Comparison of ENCODE assay signal across 21 mouse cellular contexts in the genomic region with DNA sequence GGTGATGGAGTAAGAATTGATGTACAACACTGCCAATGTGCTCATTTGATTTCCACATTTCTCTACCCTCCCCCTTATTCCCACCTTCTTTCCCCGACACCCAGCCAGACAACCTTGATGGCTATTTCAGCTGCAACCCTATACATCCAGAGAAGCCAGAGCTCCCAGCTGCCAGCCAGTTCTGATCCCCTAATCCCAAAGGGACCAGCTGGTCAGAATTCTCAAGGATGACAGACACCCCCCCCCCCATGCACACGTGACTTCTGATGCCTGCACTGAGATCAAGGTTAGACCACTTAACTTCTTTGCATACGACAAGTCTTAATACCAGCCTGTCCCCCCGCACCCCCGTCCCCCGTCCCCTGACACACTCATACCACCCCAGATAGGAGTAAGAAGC. TPM values are rescaled to one million over a fixed set of nuclear protein-coding genes. Genes with fewer than 3 reads are reported as not detected.
DNase-seq lines count a peak whose midpoint lies in the region; ATAC-seq lines count a peak whose summit lies in the region.
"Had no signal": no experiment of that assay in that cellular context is flagged by ENCODE, and none has a peak within 500 bp of the region (broad histone marks: within the 10 kb centered on the region; RNA-seq: fewer than 3 reads in every experiment).

No protein-coding gene starts in this region.

- H3K4me2 ChIP-seq in hindbrain, embryonic 14.5 days (replicated peaks) = no peak overlapping the region
- no peak overlapping the region for H3K4me2 ChIP-seq in hindbrain, embryonic 16.5 days (ENCODE audit: low read length)
- no peak overlapping the region for H3K4me2 ChIP-seq in midbrain, embryonic 15.5 days
- H3K4me2 ChIP-seq in midbrain, embryonic 13.5 days (replicated peaks) = no peak overlapping the region
- no peak overlapping the region for H3K4me2 ChIP-seq in neural tube, embryonic 14.5 days (ENCODE audit: low read depth, low read length)
- H3K4me2 ChIP-seq: embryonic facial prominence, embryonic 12.5 days; forebrain, embryonic 13.5 days; heart, embryonic 13.5 days; hindbrain, embryonic 12.5 days had no signal

- H3K9ac ChIP-seq in hindbrain, embryonic 14.5 days = no peak overlapping the region
- no peak overlapping the region for H3K9ac ChIP-seq in hindbrain, embryonic 16.5 days (ENCODE audit: low read depth, low read length)
- H3K9ac ChIP-seq in midbrain, embryonic 15.5 days = no peak overlapping the region
- no peak overlapping the region for H3K9ac ChIP-seq in midbrain, embryonic 13.5 days (replicated peaks)
- no peak overlapping the region for H3K9ac ChIP-seq in neural tube, embryonic 14.5 days (replicated peaks; ENCODE audit: low read depth, low read length)
- H3K9ac ChIP-seq: embryonic facial prominence, embryonic 12.5 days; forebrain, embryonic 13.5 days; forebrain, postnatal 0 days; heart, embryonic 13.5 days; hindbrain, embryonic 12.5 days had no signal

- WGBS in hindbrain, embryonic 14.5 days = 72% methylated on average over 6 of the region's 6 CpGs
- 80% methylated on average over 6 of the region's 6 CpGs for WGBS in hindbrain, embryonic 16.5 days
- WGBS in midbrain, embryonic 15.5 days = 73% methylated on average over 6 of the region's 6 CpGs
- 74% methylated on average over 6 of the region's 6 CpGs for WGBS in midbrain, embryonic 13.5 days
- 71% methylated on average over 6 of the region's 6 CpGs for WGBS in neural tube, embryonic 14.5 days
- 84% methylated on average over 6 of the region's 6 CpGs for WGBS in forebrain, embryonic 10.5 days

- H3K4me1 ChIP-seq in hindbrain, embryonic 14.5 days (replicated peaks; ENCODE audit: control insufficient read depth, insufficient read depth, low read length) = peaks cover 8% of the 10 kb centered on the region; the same call in 1 of the 2 replicates
- H3K4me1 ChIP-seq in hindbrain, embryonic 16.5 days (ENCODE audit: control insufficient read depth, insufficient read depth, low read depth, low read length) = peaks cover 3% of the 10 kb centered on the region
- peaks cover 19% of the 10 kb centered on the region for H3K4me1 ChIP-seq in midbrain, embryonic 15.5 days
- H3K4me1 ChIP-seq in midbrain, embryonic 13.5 days (replicated peaks) = peaks cover 26% of the 10 kb centered on the region
- peaks cover 13% of the 10 kb centered on the region for H3K4me1 ChIP-seq in neural tube, embryonic 14.5 days (ENCODE audit: control insufficient read depth, insufficient read depth, low read length)
- 0 out of 2 replicates have a peak, but pooled peaks cover 4% of the 10 kb centered on the region for H3K4me1 ChIP-seq in forebrain, embryonic 10.5 days
- H3K4me1 ChIP-seq: heart, embryonic 13.5 days had no signal

- no peaks in the 10 kb centered on the region for H3K27me3 ChIP-seq in hindbrain, embryonic 14.5 days (ENCODE audit: control insufficient read depth, insufficient read depth, low read length)
- H3K27me3 ChIP-seq in hindbrain, embryonic 16.5 days (replicated peaks; ENCODE audit: control insufficient read depth, insufficient read depth, low read length) = no peaks in the 10 kb centered on the region
- H3K27me3 ChIP-seq in midbrain, embryonic 15.5 days (replicated peaks) = no peaks in the 10 kb centered on the region
- no peaks in the 10 kb centered on the region for H3K27me3 ChIP-seq in midbrain, embryonic 13.5 days
- H3K27me3 ChIP-seq in neural tube, embryonic 14.5 days (ENCODE audit: control insufficient read depth, insufficient read depth, low read length) = no peaks in the 10 kb centered on the region
- peaks cover 4% of the 10 kb centered on the region for H3K27me3 ChIP-seq in forebrain, embryonic 10.5 days (ENCODE audit: poor library complexity, severe bottlenecking)

- H3K9me3 ChIP-seq in hindbrain, embryonic 14.5 days (ENCODE audit: control insufficient read depth, low read length) = no peaks in the 10 kb centered on the region
- no peaks in the 10 kb centered on the region for H3K9me3 ChIP-seq in hindbrain, embryonic 16.5 days (ENCODE audit: control insufficient read depth, low read length)
- no peaks in the 10 kb centered on the region for H3K9me3 ChIP-seq in midbrain, embryonic 15.5 days
- H3K9me3 ChIP-seq in midbrain, embryonic 13.5 days = no peaks in the 10 kb centered on the region
- no peaks in the 10 kb centered on the region for H3K9me3 ChIP-seq in neural tube, embryonic 14.5 days (ENCODE audit: control insufficient read depth, low read length)
- H3K9me3 ChIP-seq in forebrain, embryonic 10.5 days = no peaks in the 10 kb centered on the region
- H3K9me3 ChIP-seq: embryonic facial prominence, embryonic 12.5 days; forebrain, embryonic 13.5 days; heart, embryonic 13.5 days; hindbrain, embryonic 12.5 days had no signal

- peak overlapping the region; percentile 75 for H3K27ac ChIP-seq in hindbrain, embryonic 14.5 days
- H3K27ac ChIP-seq in hindbrain, embryonic 16.5 days (ENCODE audit: low read depth, low read length) = no peak overlapping the region
- peak overlapping the region; percentile 77; the same call in 1 of the 2 replicates for H3K27ac ChIP-seq in midbrain, embryonic 15.5 days
- no peak overlapping the region for H3K27ac ChIP-seq in midbrain, embryonic 13.5 days
- H3K27ac ChIP-seq in neural tube, embryonic 14.5 days (ENCODE audit: low read depth, low read length) = peak overlapping the region; percentile 85; the same call in 1 of the 2 replicates
- H3K27ac ChIP-seq in forebrain, embryonic 10.5 days = no peak overlapping the region
- H3K27ac ChIP-seq: embryonic facial prominence, embryonic 12.5 days; gastrocnemius, adult 2 months; heart, embryonic 13.5 days had no signal

- no peak overlapping the region for H3K4me3 ChIP-seq in hindbrain, embryonic 14.5 days (replicated peaks; ENCODE audit: low read length)
- no peak overlapping the region for H3K4me3 ChIP-seq in hindbrain, embryonic 16.5 days (ENCODE audit: low read length)
- H3K4me3 ChIP-seq in midbrain, embryonic 15.5 days = no peak overlapping the region
- H3K4me3 ChIP-seq in midbrain, embryonic 13.5 days (replicated peaks) = no peak overlapping the region
- H3K4me3 ChIP-seq in neural tube, embryonic 14.5 days (ENCODE audit: low read depth, low read length) = no peak overlapping the region
- H3K4me3 ChIP-seq in forebrain, embryonic 10.5 days = no peak overlapping the region
- H3K4me3 ChIP-seq: embryonic facial prominence, embryonic 12.5 days; forebrain, embryonic 13.5 days; gastrocnemius, adult 2 months; heart, embryonic 13.5 days; hindbrain, embryonic 12.5 days had no signal

- H3K36me3 ChIP-seq in hindbrain, embryonic 14.5 days (replicated peaks; ENCODE audit: control insufficient read depth, insufficient read depth) = no peaks in the 10 kb centered on the region
- no peaks in the 10 kb centered on the region for H3K36me3 ChIP-seq in hindbrain, embryonic 16.5 days (ENCODE audit: control insufficient read depth, insufficient read depth, low read length)
- no peaks in the 10 kb centered on the region for H3K36me3 ChIP-seq in midbrain, embryonic 15.5 days (replicated peaks)
- H3K36me3 ChIP-seq in midbrain, embryonic 13.5 days = no peaks in the 10 kb centered on the region
- H3K36me3 ChIP-seq in neural tube, embryonic 14.5 days (ENCODE audit: control insufficient read depth, insufficient read depth, low read length) = no peaks in the 10 kb centered on the region
- H3K36me3 ChIP-seq in forebrain, embryonic 10.5 days (replicated peaks) = no peaks in the 10 kb centered on the region
- H3K36me3 ChIP-seq: embryonic facial prominence, embryonic 12.5 days; heart, embryonic 13.5 days; hindbrain, embryonic 12.5 days had no signal

- no peak for DNase-seq in hindbrain, embryonic 14.5 days (ENCODE audit: low spot score)
- DNase-seq in retina, postnatal 7 days (ENCODE audit: low read depth, low spot score) = peak; percentile 57
- no peak for DNase-seq in forebrain, embryonic 10.5 days (ENCODE audit: extremely low spot score, low spot score)
- DNase-seq: adrenal gland, adult 8-10 months; adrenal gland, postnatal 36 days; cerebellum, adult 2 months; cerebellum, postnatal 10 days; embryo, embryonic 11 days; forebrain, postnatal 0 days; gastrocnemius, adult 2 months; gastrocnemius, postnatal 36 days; heart, adult 11 months; heart, postnatal 36 days had no signal

- ATAC-seq in hindbrain, embryonic 14.5 days (ENCODE audit: low FRiP score) = no peak
- ATAC-seq in hindbrain, embryonic 16.5 days = no peak
- ATAC-seq in midbrain, embryonic 15.5 days (replicated peaks) = no peak
- ATAC-seq in midbrain, embryonic 13.5 days = no peak
- ATAC-seq in neural tube, embryonic 14.5 days (ENCODE audit: low read depth) = no peak
- ATAC-seq: forebrain, embryonic 13.5 days; forebrain, postnatal 0 days had no signal

RNA-seq across cellular contexts. Expression of gene Btrc, which starts 26.8 kb away (rescaled TPM):
- polyA plus RNA-seq in hindbrain, embryonic 14.5 days (2014; fragmentation: Nextera tagmentation; extraction: Ambion mirVana) = 74.3 TPM in 2 replicates
- 63.4 and 69.2 TPM in 2 replicates for polyA plus RNA-seq in hindbrain, embryonic 16.5 days (2015; fragmentation: Nextera tagmentation; extraction: Ambion mirVana)
- polyA plus RNA-seq in midbrain, embryonic 15.5 days (2015; fragmentation: Nextera tagmentation; extraction: Ambion mirVana) = 65.9 and 66.7 TPM in 2 replicates
- 62.7 and 63.5 TPM in 2 replicates for polyA plus RNA-seq in midbrain, embryonic 13.5 days (2015; fragmentation: Nextera tagmentation; extraction: Ambion mirVana)
- polyA plus RNA-seq in neural tube, embryonic 14.5 days (2014; fragmentation: Nextera tagmentation; extraction: Ambion mirVana) = 70.8 and 74.8 TPM in 2 replicates
- 47.4 and 50.3 TPM in 2 replicates for polyA plus RNA-seq in forebrain, embryonic 10.5 days (2016; fragmentation: Nextera tagmentation; extraction: Ambion mirVana)

Comparison
In these comparisons a context has a peak if more than half of its experiments do, and no peak if none do; other contexts are left out.
1. H3K27ac ChIP-seq: peak in hindbrain, embryonic 14.5 days (single experiment), midbrain, embryonic 15.5 days (single experiment) and neural tube, embryonic 14.5 days (single experiment); none in hindbrain, embryonic 16.5 days (single experiment), midbrain, embryonic 13.5 days (single experiment) and forebrain, embryonic 10.5 days (single experiment).